Mouse (Mus musculus) liver, adult 2 months (tissue): ENCODE data around the gene Gm42906. TPM values are rescaled to one million over a fixed set of nuclear protein-coding genes. Genes with fewer than 3 reads are reported as not detected.
A peak's percentile ranks its signal among the peaks of the same experiment; 100 is the strongest.

Experiments
- DNase-seq: peaks from one replicate; pipeline ENCODE4 v3.0.0-alpha.2; 2011; ENCODE audit warnings: low read depth, low spot score; ENCODE audit errors: extremely low read depth
- H3K27ac ChIP-seq: fragments of 200-500 bp; replicated peaks from 2 replicates; pipeline ENCODE4 v1.5.1; 2012; ENCODE audit warnings: low read depth, mild to moderate bottlenecking, control low read depth, inconsistent platforms, low read length; ENCODE audit not compliant: insufficient read depth
- H3K27me3 ChIP-seq: fragments of 200-500 bp; 2 replicates; pipeline ENCODE4 v1.6.1; 2012; ENCODE audit warnings: mild to moderate bottlenecking, moderate library complexity, low read length, inconsistent platforms; ENCODE audit not compliant: control insufficient read depth, insufficient read depth
- H3K36me3 ChIP-seq: fragments of 200-500 bp; 2 replicates; pipeline ENCODE4 v1.6.1; 2012; ENCODE audit warnings: low read length, inconsistent platforms; ENCODE audit not compliant: control insufficient read depth, insufficient read depth
- H3K4me1 ChIP-seq: fragments of 200-500 bp; 2 replicates; pipeline ENCODE4 v1.6.1; 2011; ENCODE audit warnings: low read length; ENCODE audit not compliant: control insufficient read depth, insufficient read depth
- H3K4me3 ChIP-seq: fragments of 200-500 bp; 2 replicates; pipeline ENCODE4 v1.5.1; 2011; ENCODE audit warnings: low read depth, mild to moderate bottlenecking, control low read depth, low read length, moderate library complexity; ENCODE audit not compliant: insufficient read depth
- H3K79me2 ChIP-seq: fragments of 200-500 bp; 2 replicates; pipeline ENCODE4 v1.6.1; 2012; ENCODE audit warnings: inconsistent platforms, mild to moderate bottlenecking, low read length, moderate library complexity; ENCODE audit not compliant: control insufficient read depth, insufficient read depth
- H3K9ac ChIP-seq: fragments of 200-500 bp; 2 replicates; pipeline ENCODE4 v1.6.1; 2012; ENCODE audit warnings: low read depth, mild to moderate bottlenecking, control low read depth, inconsistent platforms, low read length
- CTCF ChIP-seq: fragments of 200-500 bp; IDR thresholded peaks from 2 replicates; pipeline ENCODE4 v1.5.1; 2011; ENCODE audit warnings: low read depth, low read length, control low read depth
- POLR2A ChIP-seq: fragments of 200-500 bp; IDR thresholded peaks from 2 replicates; pipeline ENCODE4 v1.6.1; 2011; ENCODE audit warnings: low read length, control low read depth; ENCODE audit not compliant: insufficient read depth; ENCODE audit errors: extremely low read depth
- WGBS: fragments of 180-500 bp; shearing (Covaris S2); methylation state at CpG from one replicate; pipeline ENCODE4 v1.1.7; 2018; 5-methylcytosine and 5-hydroxymethylcytosine counted together
- polyA plus RNA-seq: library from polyadenylated mRNA; depleted of rRNA; stranded (reverse); fragments of >200 nt; gene quantifications from 2 replicates; pipeline ENCODE4 v1.2.3, GENCODE M21; 2012
- total RNA-seq: library from RNA; depleted of rRNA; stranded (reverse); fragments of >200 nt; gene quantifications from 2 replicates; pipeline ENCODE4 v1.2.3, GENCODE M21; 2014

Gene Gm42906
- total and polyA plus RNA-seq, 2 experiments: not detected

GRCm38 (mm10) chr5:151052331-151052730, 375.6 kb downstream of the Gm42906 start:
- no peak for DNase-seq
- TF ChIP-seq POLR2A: no peak
- TF ChIP-seq CTCF: no peak
- H3K27me3 ChIP-seq: no peaks in the 10 kb centered on the region

GRCm38 (mm10) chr5:151047488-151047887, 380.5 kb downstream of the Gm42906 start:
- Histone ChIP-seq H3K9ac (no peak overlapping the region), H3K36me3 (peaks cover 56% of the 10 kb centered on the region)

More at GRCm38 (mm10) chr5:151052331-151052730, 375.6 kb downstream of the Gm42906 start:
- H3K9ac ChIP-seq: no peak overlapping the region
- no peaks in the 10 kb centered on the region for H3K79me2 ChIP-seq
- no peak overlapping the region for H3K27ac ChIP-seq
- H3K4me1 ChIP-seq: no peaks in the 10 kb centered on the region
- WGBS: over 99% methylated on average over 8 of the region's 8 CpGs
- no peak overlapping the region for H3K4me3 ChIP-seq
- H3K36me3 ChIP-seq: peaks cover 71% of the 10 kb centered on the region

GRCm38 (mm10) chr5:151046917-151047316, 381.0 kb downstream of the Gm42906 start:
- DNase-seq: no peak
- Histone ChIP-seq H3K9ac (no peak overlapping the region), H3K36me3 (peaks cover 55% of the 10 kb centered on the region), H3K27ac (no peak overlapping the region), H3K79me2 (no peaks in the 10 kb centered on the region), H3K4me1 (peaks cover 11% of the 10 kb centered on the region), H3K4me3 (no peak overlapping the region), H3K27me3 (no peaks in the 10 kb centered on the region)
- no peak for TF ChIP-seq POLR2A
- no peak for TF ChIP-seq CTCF
- WGBS: 88% methylated on average over 7 of the region's 7 CpGs

More at GRCm38 (mm10) chr5:151047488-151047887, 380.5 kb downstream of the Gm42906 start:
- Histone ChIP-seq H3K79me2 (no peaks in the 10 kb centered on the region), H3K27me3 (no peaks in the 10 kb centered on the region), H3K27ac (no peak overlapping the region), H3K4me3 (no peak overlapping the region), H3K4me1 (peaks cover 9% of the 10 kb centered on the region)
- TF ChIP-seq POLR2A (no peak), CTCF (no peak)
- 89% methylated on average over 12 of the region's 12 CpGs for WGBS
- DNase-seq: no peak

GRCm38 (mm10) chr5:151046131-151046530, 381.8 kb downstream of the Gm42906 start:
- Histone ChIP-seq H3K27me3 (no peaks in the 10 kb centered on the region), H3K4me1 (peaks cover 11% of the 10 kb centered on the region), H3K27ac (peak overlapping the region; percentile 8; the same call in 1 of the 2 replicates), H3K79me2 (no peaks in the 10 kb centered on the region), H3K9ac (no peak overlapping the region), H3K4me3 (no peak overlapping the region), H3K36me3 (peaks cover 56% of the 10 kb centered on the region)
- TF ChIP-seq CTCF (no peak), POLR2A (no peak)
- WGBS: 33% methylated on average over 6 of the region's 6 CpGs
- DNase-seq: peak; percentile 75

GRCm38 (mm10) chr5:151042911-151043310, 385.1 kb downstream of the Gm42906 start:
- Histone ChIP-seq H3K79me2 (no peaks in the 10 kb centered on the region), H3K9ac (no peak overlapping the region), H3K36me3 (peaks cover 57% of the 10 kb centered on the region), H3K4me3 (no peak overlapping the region), H3K27ac (peak overlapping the region; percentile 51), H3K4me1 (peaks cover 12% of the 10 kb centered on the region), H3K27me3 (no peaks in the 10 kb centered on the region)
- peak; percentile 90 for DNase-seq
- TF ChIP-seq CTCF: no peak
- no peak for TF ChIP-seq POLR2A
- WGBS: 59% methylated on average over 5 of the region's 5 CpGs

- TF ChIP-seq POLR2A: no peak
- no peak for TF ChIP-seq CTCF
- WGBS: 94% methylated on average over 7 of the region's 7 CpGs
These were observed 390.1 kb downstream of the Gm42906 start for GRCm38 (mm10) chr5:151037871-151038270.

More at GRCm38 (mm10) chr5:151037871-151038270, 390.1 kb downstream of the Gm42906 start:
- H3K27me3 ChIP-seq: no peaks in the 10 kb centered on the region
- no peak for DNase-seq
- no peak overlapping the region for H3K4me3 ChIP-seq
- no peaks in the 10 kb centered on the region for H3K79me2 ChIP-seq
- H3K9ac ChIP-seq: no peak overlapping the region
- no peak overlapping the region for H3K27ac ChIP-seq
- H3K36me3 ChIP-seq: peaks cover 35% of the 10 kb centered on the region
- peaks cover 6% of the 10 kb centered on the region for H3K4me1 ChIP-seq
